Mouse (Mus musculus): ENCODE results near the gene Fam241a. TPM values are rescaled to one million over a fixed set of nuclear protein-coding genes. Genes with fewer than 3 reads are reported as not detected.

The Fam241a gene
- polyA plus RNA-seq, 1 experiment from 2014 or later = 7.4 TPM

DNA sequence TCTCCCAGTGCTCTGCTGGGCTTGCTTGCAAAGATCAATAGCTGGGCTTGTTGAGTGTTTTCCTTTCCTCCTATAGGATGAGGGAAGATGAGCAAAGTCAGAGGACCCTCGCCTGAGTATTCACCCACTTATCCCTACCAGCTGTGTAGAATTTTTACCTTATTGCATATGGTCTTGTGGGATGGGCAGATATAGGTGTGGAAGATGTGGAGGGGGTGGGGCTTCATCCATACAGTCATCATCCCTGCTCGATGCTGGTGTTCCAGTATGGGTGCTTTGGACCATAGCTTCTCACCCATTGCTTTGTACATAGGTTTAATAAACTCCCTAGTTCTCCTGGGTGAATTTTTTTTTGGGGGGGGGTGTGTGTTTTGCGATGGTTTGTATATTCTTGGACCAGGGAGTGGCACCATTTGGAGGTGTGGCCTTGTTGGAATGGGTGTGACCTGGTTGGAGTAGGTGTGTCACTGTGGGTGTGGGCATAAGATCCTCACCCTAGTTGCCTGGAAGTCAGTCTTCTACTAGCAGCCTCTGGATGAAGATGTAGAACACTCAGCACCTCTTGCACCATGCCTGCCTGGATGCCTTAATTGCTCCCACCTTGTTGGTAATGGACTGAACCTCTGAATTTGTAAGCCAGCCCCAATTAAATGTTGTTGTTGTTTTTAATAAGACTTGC, 19.7 kb upstream of the Fam241a start:
- whole genome bisulfite sequencing = 79% methylated on average over 3 of the region's 3 CpGs
- Histone ChIP-seq H3K27ac (no peak overlapping the region), H3K4me2 (no peak overlapping the region), H3K27me3 (no peaks in the 10 kb centered on the region), H3K9me3 (replicated peaks) (no peaks in the 10 kb centered on the region), H3K4me1 (replicated peaks) (peaks cover 9% of the 10 kb centered on the region; the same call in 1 of the 2 replicates), H3K36me3 (no peaks in the 10 kb centered on the region), H3K4me3 (no peak overlapping the region), H3K9ac (no peak overlapping the region)
- no peak for ATAC-seq (replicated peaks; ENCODE audit: insufficient number of reproducible peaks, insufficient read depth, low FRiP score, low read depth)

- peak overlapping the region; percentile 67 for H3K27ac ChIP-seq
- peaks cover 9% of the 10 kb centered on the region; the same call in 1 of the 2 replicates for H3K4me1 ChIP-seq (replicated peaks)
- H3K9ac ChIP-seq = 0 out of 2 replicates have a peak overlapping the region, but pooled peaks have one; percentile 9
- 26% methylated on average over 16 of the region's 16 CpGs for WGBS
- no peak; the same call in 1 of the 2 replicates for ATAC-seq (replicated peaks; ENCODE audit: insufficient number of reproducible peaks, insufficient read depth, low FRiP score, low read depth)
- H3K9me3 ChIP-seq (replicated peaks) = no peaks in the 10 kb centered on the region
- no peaks in the 10 kb centered on the region for H3K36me3 ChIP-seq
- H3K4me3 ChIP-seq = peak overlapping the region; percentile 29
- no peaks in the 10 kb centered on the region for H3K27me3 ChIP-seq
- peak overlapping the region; percentile 58 for H3K4me2 ChIP-seq
Measured at GRCm38 (mm10) chr3:127913885-127914709, 18.0 kb upstream of the Fam241a start.

DNA sequence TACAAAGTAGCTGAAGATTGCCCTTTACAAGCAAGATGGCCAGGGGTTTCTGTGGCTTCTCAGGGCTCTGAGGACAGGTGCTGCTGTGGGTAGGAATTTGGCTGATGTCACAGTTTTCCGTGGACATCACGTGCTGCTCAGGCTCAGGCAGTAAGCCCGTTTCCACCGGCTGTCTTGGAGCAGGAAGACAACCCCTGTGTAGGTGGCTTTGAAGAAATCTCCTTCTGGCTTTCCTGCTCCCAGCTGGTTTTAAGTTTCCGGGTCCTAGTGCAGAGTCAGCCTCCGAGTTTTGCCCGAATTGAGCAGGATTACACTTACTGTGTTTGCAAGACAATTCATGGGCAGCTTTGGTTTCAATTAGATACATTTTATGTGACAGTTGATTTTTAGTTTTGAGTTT, 13.8 kb upstream of the Fam241a start:
- H3K36me3 ChIP-seq = no peaks in the 10 kb centered on the region
- H3K4me1 ChIP-seq (replicated peaks) = peaks cover 9% of the 10 kb centered on the region; the same call in 1 of the 2 replicates
- H3K27ac ChIP-seq = no peak overlapping the region
- no peaks in the 10 kb centered on the region for H3K9me3 ChIP-seq (replicated peaks)
- no peak overlapping the region for H3K9ac ChIP-seq
- no peak for ATAC-seq (replicated peaks; ENCODE audit: insufficient number of reproducible peaks, insufficient read depth, low FRiP score, low read depth)
- H3K27me3 ChIP-seq = no peaks in the 10 kb centered on the region
- H3K4me2 ChIP-seq = no peak overlapping the region
- H3K4me3 ChIP-seq = no peak overlapping the region
- 77% methylated on average over 7 of the region's 7 CpGs for WGBS

DNA sequence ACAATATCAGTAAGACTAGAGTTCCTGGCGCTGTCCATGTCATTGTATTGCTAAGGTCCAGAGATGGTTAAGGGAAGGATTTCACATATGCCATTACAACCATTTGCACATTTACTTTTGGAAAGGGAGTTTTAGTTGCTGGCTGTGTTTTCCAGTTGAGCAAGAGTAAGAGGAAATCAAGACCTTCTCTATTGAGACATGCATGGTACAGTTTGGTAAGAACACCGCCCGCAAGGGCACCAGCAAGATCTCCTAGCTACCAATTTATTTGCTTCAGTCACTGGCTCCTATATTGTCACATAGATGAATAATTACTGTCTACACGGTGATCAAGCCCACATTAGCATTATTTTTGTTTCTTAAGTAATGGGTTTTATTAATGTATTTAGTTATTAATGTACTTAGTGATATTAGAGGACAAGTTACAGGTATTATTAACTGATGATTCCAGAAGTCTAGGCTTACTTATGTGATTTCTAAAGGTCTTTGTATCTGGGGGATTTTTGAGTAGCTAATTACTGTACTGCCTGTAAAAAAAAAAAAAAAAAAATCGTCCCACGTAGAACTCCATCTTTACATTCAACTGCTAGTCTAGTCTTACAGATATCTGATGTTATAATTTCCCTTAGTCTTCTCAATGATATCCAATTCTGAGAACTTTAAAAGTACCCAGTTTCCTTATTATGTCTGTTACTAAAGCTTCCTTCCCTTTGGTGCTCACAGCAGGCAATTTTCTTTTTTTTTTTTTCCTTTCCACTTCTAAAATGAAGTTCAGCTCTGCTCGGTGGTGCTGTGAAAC, 944 bp downstream of the Fam241a start:
- Histone ChIP-seq H3K4me3 (peak overlapping the region; percentile 77), H3K36me3 (no peaks in the 10 kb centered on the region), H3K27me3 (no peaks in the 10 kb centered on the region), H3K27ac (peak overlapping the region; percentile 78; the same call in 1 of the 2 replicates), H3K9ac (peak overlapping the region; percentile 75), H3K4me1 (replicated peaks) (peaks cover 5% of the 10 kb centered on the region; the same call in 1 of the 2 replicates), H3K4me2 (peak overlapping the region; percentile 89), H3K9me3 (replicated peaks) (no peaks in the 10 kb centered on the region)
- ATAC-seq (replicated peaks; ENCODE audit: insufficient number of reproducible peaks, insufficient read depth, low FRiP score, low read depth) = no peak
- 44% methylated on average over 7 of the region's 7 CpGs for WGBS

DNA sequence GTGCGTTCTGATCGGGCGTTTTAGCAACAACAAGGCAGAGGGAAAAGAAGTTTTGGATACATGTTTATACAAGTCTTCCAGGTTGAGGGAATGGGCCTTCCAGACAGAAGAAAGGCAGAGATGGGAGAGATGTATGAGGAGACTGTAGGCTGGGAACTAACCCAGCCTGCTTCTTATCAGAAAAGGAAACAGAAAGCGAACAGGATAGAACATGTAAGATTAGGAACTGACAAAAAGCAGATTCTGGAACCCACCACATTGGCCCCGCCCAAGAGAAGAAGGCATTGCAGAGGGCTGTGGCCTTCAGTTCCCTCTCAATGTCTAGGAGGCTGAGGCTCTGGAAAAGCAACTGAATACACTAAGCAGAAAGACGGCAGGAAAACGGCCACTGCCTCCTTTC, 2.2 kb downstream of the Fam241a start:
- H3K9me3 ChIP-seq (replicated peaks) = no peaks in the 10 kb centered on the region
- H3K4me1 ChIP-seq (replicated peaks) = peaks cover 5% of the 10 kb centered on the region; the same call in 1 of the 2 replicates
- no peaks in the 10 kb centered on the region for H3K27me3 ChIP-seq
- H3K36me3 ChIP-seq = no peaks in the 10 kb centered on the region
- no peak overlapping the region for H3K4me3 ChIP-seq
- 56% methylated on average over 7 of the region's 7 CpGs for WGBS
- no peak overlapping the region for H3K9ac ChIP-seq
- H3K27ac ChIP-seq = no peak overlapping the region
- peak overlapping the region; percentile 10 for H3K4me2 ChIP-seq
- ATAC-seq (replicated peaks; ENCODE audit: insufficient number of reproducible peaks, insufficient read depth, low FRiP score, low read depth) = no peak

DNA sequence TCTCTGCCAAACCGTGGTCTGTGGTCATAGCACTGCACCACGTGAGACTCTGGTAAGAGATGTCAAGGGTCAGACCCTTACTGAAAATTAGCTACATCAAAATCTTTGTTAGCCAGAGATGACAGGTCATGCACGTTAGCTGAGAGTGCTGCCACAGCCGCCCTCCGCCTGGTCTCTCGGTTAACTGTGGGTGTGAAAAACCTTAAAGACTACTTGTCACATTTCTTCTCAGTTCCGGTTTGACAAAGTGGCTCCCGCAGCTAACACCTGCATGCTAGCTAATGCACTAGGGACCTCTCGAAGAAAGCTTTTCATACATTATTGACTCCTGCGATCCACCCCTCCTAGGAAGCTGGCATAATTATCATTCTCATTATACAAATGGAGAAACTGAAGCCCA, 4.2 kb downstream of the Fam241a start:
- no peak for ATAC-seq (replicated peaks; ENCODE audit: insufficient number of reproducible peaks, insufficient read depth, low FRiP score, low read depth)
- no peak overlapping the region for H3K4me2 ChIP-seq

DNA sequence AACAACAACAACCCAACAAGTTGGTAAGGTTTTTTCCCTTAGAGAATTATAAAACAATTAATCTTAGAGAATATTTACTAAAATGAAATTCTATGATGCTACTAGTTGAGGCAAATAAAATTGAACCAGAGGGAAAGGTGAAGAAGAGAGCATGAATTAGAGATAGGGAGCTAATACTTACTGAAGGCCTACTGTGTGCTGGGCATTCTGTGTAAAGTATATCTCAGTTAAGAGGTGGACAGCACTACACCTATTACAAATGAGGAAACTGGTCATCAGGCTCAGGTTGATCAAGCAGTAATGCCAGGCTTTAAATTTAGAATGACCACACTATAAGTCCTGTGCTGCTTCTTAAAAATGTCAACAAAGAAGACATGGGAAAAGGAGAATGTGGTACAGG, 6.1 kb downstream of the Fam241a start:
- Histone ChIP-seq H3K9ac (no peak overlapping the region), H3K9me3 (replicated peaks) (no peaks in the 10 kb centered on the region), H3K27ac (no peak overlapping the region), H3K4me1 (replicated peaks) (peaks cover 5% of the 10 kb centered on the region; the same call in 1 of the 2 replicates), H3K4me3 (no peak overlapping the region), H3K36me3 (no peaks in the 10 kb centered on the region), H3K27me3 (no peaks in the 10 kb centered on the region), H3K4me2 (no peak overlapping the region)
- no peak for ATAC-seq (replicated peaks; ENCODE audit: insufficient number of reproducible peaks, insufficient read depth, low FRiP score, low read depth)

More for the DNA sequence above, 4.2 kb downstream of the Fam241a start:
- no peaks in the 10 kb centered on the region for H3K9me3 ChIP-seq (replicated peaks)
- H3K9ac ChIP-seq = no peak overlapping the region
- peaks cover 5% of the 10 kb centered on the region; the same call in 1 of the 2 replicates for H3K4me1 ChIP-seq (replicated peaks)
- 66% methylated on average over 10 of the region's 10 CpGs for WGBS
- H3K27me3 ChIP-seq = no peaks in the 10 kb centered on the region
- H3K36me3 ChIP-seq = no peaks in the 10 kb centered on the region
- H3K27ac ChIP-seq = no peak overlapping the region
- no peak overlapping the region for H3K4me3 ChIP-seq

DNA sequence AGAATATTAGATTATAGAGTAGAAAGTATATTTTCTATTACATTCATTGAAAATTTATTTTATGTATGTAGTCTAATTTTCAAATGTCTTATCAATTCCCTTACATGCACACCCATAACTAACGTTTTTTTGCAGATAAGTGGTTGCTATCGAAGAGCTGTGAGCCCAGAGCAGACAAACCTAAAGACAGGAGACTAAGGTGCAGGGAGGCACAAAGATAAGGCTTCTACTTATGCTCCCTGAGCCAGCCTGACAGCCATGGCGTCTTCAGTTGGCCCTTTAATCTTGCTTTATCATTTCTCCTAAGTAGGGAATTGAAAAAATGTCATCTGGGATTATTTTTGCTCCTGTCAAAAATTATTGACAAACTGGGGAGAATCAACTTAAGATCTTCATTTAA, 6.6 kb downstream of the Fam241a start:
- Histone ChIP-seq H3K27me3 (no peaks in the 10 kb centered on the region), H3K27ac (no peak overlapping the region), H3K4me2 (no peak overlapping the region), H3K4me3 (no peak overlapping the region), H3K9ac (no peak overlapping the region), H3K36me3 (no peaks in the 10 kb centered on the region), H3K9me3 (replicated peaks) (no peaks in the 10 kb centered on the region), H3K4me1 (replicated peaks) (peaks cover under 1% of the 10 kb centered on the region; the same call in 1 of the 2 replicates)
- no peak for ATAC-seq (replicated peaks; ENCODE audit: insufficient number of reproducible peaks, insufficient read depth, low FRiP score, low read depth)
- WGBS = 42% methylated on average over 3 of the region's 3 CpGs

DNA sequence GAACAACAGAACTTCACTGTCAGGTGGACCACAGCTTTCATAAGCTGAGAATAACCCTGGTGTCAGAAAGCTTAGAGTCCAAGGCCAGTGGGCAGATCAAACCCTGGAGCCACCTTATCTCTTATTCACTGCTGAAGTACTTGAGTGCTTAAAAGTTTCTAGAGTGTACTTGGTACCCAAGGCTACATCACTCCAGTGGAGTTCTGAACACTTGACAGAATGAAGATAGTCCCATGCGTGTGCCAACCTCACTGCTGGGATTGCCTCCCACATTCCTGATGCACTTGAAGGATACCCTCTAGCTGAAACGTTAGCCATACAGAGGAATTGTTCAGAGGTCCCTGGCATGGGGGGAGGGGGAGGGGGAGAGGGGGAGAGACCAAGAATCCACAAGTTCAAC, 14.4 kb downstream of the Fam241a start:
- Histone ChIP-seq H3K4me1 (replicated peaks) (peaks cover 7% of the 10 kb centered on the region), H3K27me3 (no peaks in the 10 kb centered on the region), H3K27ac (no peak overlapping the region), H3K4me2 (no peak overlapping the region), H3K9me3 (replicated peaks) (no peaks in the 10 kb centered on the region), H3K4me3 (no peak overlapping the region), H3K9ac (no peak overlapping the region), H3K36me3 (no peaks in the 10 kb centered on the region)
- WGBS = 35% methylated on average over 2 of the region's 2 CpGs
- ATAC-seq (replicated peaks; ENCODE audit: insufficient number of reproducible peaks, insufficient read depth, low FRiP score, low read depth) = no peak

GRCm38 (mm10) chr3:127879968-127880367, 16.2 kb downstream of the Fam241a start:
- Histone ChIP-seq H3K9ac (no peak overlapping the region), H3K4me3 (no peak overlapping the region), H3K4me1 (replicated peaks) (peaks cover 7% of the 10 kb centered on the region), H3K27ac (no peak overlapping the region), H3K27me3 (no peaks in the 10 kb centered on the region), H3K36me3 (no peaks in the 10 kb centered on the region), H3K4me2 (no peak overlapping the region), H3K9me3 (replicated peaks) (no peaks in the 10 kb centered on the region)
- no peak for ATAC-seq (replicated peaks; ENCODE audit: insufficient number of reproducible peaks, insufficient read depth, low FRiP score, low read depth)
- WGBS = 86% methylated on average over 3 of the region's 3 CpGs

DNA sequence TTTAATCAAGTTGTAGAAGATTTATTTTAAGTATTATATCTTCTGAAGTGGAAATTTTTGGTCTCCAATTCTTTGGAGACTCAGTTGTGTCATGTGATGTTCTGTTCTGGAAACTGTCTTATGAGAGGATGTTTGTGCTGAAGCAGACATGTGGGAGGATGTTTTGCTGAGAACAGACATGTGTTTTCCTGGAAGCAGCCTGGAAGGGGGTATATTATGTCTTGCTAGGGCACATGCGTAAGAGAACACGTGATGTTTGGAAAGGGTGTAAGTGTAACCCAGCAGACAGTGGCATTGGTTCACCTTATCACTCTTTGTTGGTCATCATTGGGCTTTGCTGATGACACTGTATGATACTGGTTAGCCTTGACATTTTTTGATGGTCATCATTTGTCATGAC, 20.6 kb downstream of the Fam241a start:
- WGBS = 90% methylated on average over 2 of the region's 2 CpGs
- H3K36me3 ChIP-seq = no peaks in the 10 kb centered on the region
- H3K27me3 ChIP-seq = no peaks in the 10 kb centered on the region
- no peak for ATAC-seq (replicated peaks; ENCODE audit: insufficient number of reproducible peaks, insufficient read depth, low FRiP score, low read depth)
- H3K9ac ChIP-seq = no peak overlapping the region
- H3K4me1 ChIP-seq (replicated peaks) = no peaks in the 10 kb centered on the region
- no peak overlapping the region for H3K4me3 ChIP-seq
- no peak overlapping the region for H3K4me2 ChIP-seq
- no peaks in the 10 kb centered on the region for H3K9me3 ChIP-seq (replicated peaks)
- no peak overlapping the region for H3K27ac ChIP-seq
